Mouse (Mus musculus) G1E (cell line): Measurements from ENCODE around the gene Unkl.

Experiments used
- CTCF ChIP-seq: IDR thresholded peaks from 2 replicates; pipeline ENCODE4 v1.5.1; 2012; ENCODE audit warnings: low read depth, low read length, inconsistent platforms, mixed read lengths
- GATA1 ChIP-seq: IDR thresholded peaks from 2 replicates; pipeline ENCODE4 v1.6.1; 2012; ENCODE audit warnings: borderline replicate concordance, low read length, inconsistent platforms, mixed read lengths

GRCm38 (mm10) chr17:25221821-25222503 is 33.8 kb downstream of the Unkl start:
- no peak for TF ChIP-seq CTCF
- no peak for TF ChIP-seq GATA1
